Mouse (Mus musculus): Measurements from ENCODE around the gene Gle1. TPM values are rescaled to one million over a fixed set of nuclear protein-coding genes. Genes with fewer than 3 reads are reported as not detected.

Gle1 gene
- polyA plus RNA-seq, 1 experiment from 2014 or later, result 54.0 TPM

GRCm38 (mm10) chr2:29940826-29941225, 5.6 kb downstream of the Gle1 start:
- Histone ChIP-seq H3K27me3 (replicated peaks; ENCODE audit: control insufficient read depth, insufficient read depth, low read length) (no peaks in the 10 kb centered on the region), H3K4me2 (ENCODE audit: low read length) (no peak overlapping the region), H3K4me1 (ENCODE audit: control insufficient read depth, insufficient read depth, low read length) (peaks cover 4% of the 10 kb centered on the region), H3K9me3 (replicated peaks; ENCODE audit: control insufficient read depth, low read length) (no peaks in the 10 kb centered on the region), H3K9ac (ENCODE audit: low read length) (no peak overlapping the region), H3K27ac (ENCODE audit: low read depth, low read length) (no peak overlapping the region), H3K36me3 (ENCODE audit: control insufficient read depth, insufficient read depth, low read length) (peaks cover 83% of the 10 kb centered on the region), H3K4me3 (ENCODE audit: low read depth, low read length) (no peak overlapping the region)
- 87% methylated on average over 7 of the region's 7 CpGs for WGBS
- ATAC-seq (no peak), DNase-seq (ENCODE audit: low spot score) (no peak)

- peaks cover 88% of the 10 kb centered on the region for H3K36me3 ChIP-seq (ENCODE audit: control insufficient read depth, insufficient read depth, low read length)
- no peaks in the 10 kb centered on the region for H3K9me3 ChIP-seq (replicated peaks; ENCODE audit: control insufficient read depth, low read length)
- no peaks in the 10 kb centered on the region for H3K4me1 ChIP-seq (ENCODE audit: control insufficient read depth, insufficient read depth, low read length)
- H3K9ac ChIP-seq (ENCODE audit: low read length), result no peak overlapping the region
- H3K27ac ChIP-seq (ENCODE audit: low read depth, low read length), result no peak overlapping the region
- no peak overlapping the region for H3K4me2 ChIP-seq (ENCODE audit: low read length)
- WGBS, result 70% methylated on average over 1 of the region's 1 CpGs
- H3K4me3 ChIP-seq (ENCODE audit: low read depth, low read length), result no peak overlapping the region
- H3K27me3 ChIP-seq (replicated peaks; ENCODE audit: control insufficient read depth, insufficient read depth, low read length), result no peaks in the 10 kb centered on the region
- ATAC-seq (no peak), DNase-seq (ENCODE audit: low spot score) (no peak)
Observed at GRCm38 (mm10) chr2:29944723-29945122, 9.5 kb downstream of the Gle1 start.

GRCm38 (mm10) chr2:29948896-29949295, 13.7 kb downstream of the Gle1 start:
- Histone ChIP-seq H3K9ac (ENCODE audit: low read length) (no peak overlapping the region), H3K4me1 (ENCODE audit: control insufficient read depth, insufficient read depth, low read length) (no peaks in the 10 kb centered on the region), H3K27ac (ENCODE audit: low read depth, low read length) (no peak overlapping the region), H3K4me3 (ENCODE audit: low read depth, low read length) (no peak overlapping the region), H3K27me3 (replicated peaks; ENCODE audit: control insufficient read depth, insufficient read depth, low read length) (no peaks in the 10 kb centered on the region), H3K36me3 (ENCODE audit: control insufficient read depth, insufficient read depth, low read length) (peaks cover 89% of the 10 kb centered on the region), H3K9me3 (replicated peaks; ENCODE audit: control insufficient read depth, low read length) (no peaks in the 10 kb centered on the region), H3K4me2 (ENCODE audit: low read length) (no peak overlapping the region)
- WGBS, result 96% methylated on average over 5 of the region's 5 CpGs
- no peak for DNase-seq (ENCODE audit: low spot score)
- no peak for ATAC-seq

GRCm38 (mm10) chr2:29961246-29961645, 26.0 kb downstream of the Gle1 start:
- Histone ChIP-seq H3K27me3 (replicated peaks; ENCODE audit: control insufficient read depth, insufficient read depth, low read length) (no peaks in the 10 kb centered on the region), H3K4me1 (ENCODE audit: control insufficient read depth, insufficient read depth, low read length) (peaks cover 11% of the 10 kb centered on the region), H3K27ac (ENCODE audit: low read depth, low read length) (no peak overlapping the region), H3K36me3 (ENCODE audit: control insufficient read depth, insufficient read depth, low read length) (peaks cover 35% of the 10 kb centered on the region), H3K9me3 (replicated peaks; ENCODE audit: control insufficient read depth, low read length) (no peaks in the 10 kb centered on the region), H3K4me3 (ENCODE audit: low read depth, low read length) (no peak overlapping the region), H3K9ac (ENCODE audit: low read length) (no peak overlapping the region), H3K4me2 (ENCODE audit: low read length) (no peak overlapping the region)
- ATAC-seq, result no peak
- DNase-seq (ENCODE audit: low spot score), result no peak
- 95% methylated on average over 7 of the region's 7 CpGs for WGBS

- Histone ChIP-seq H3K36me3 (ENCODE audit: control insufficient read depth, insufficient read depth, low read length) (peaks cover 23% of the 10 kb centered on the region; the same call in 1 of the 2 replicates), H3K9me3 (replicated peaks; ENCODE audit: control insufficient read depth, low read length) (no peaks in the 10 kb centered on the region), H3K4me1 (ENCODE audit: control insufficient read depth, insufficient read depth, low read length) (peaks cover 39% of the 10 kb centered on the region), H3K4me2 (ENCODE audit: low read length) (peak overlapping the region; percentile 76), H3K27ac (ENCODE audit: low read depth, low read length) (peak overlapping the region; percentile 92), H3K27me3 (replicated peaks; ENCODE audit: control insufficient read depth, insufficient read depth, low read length) (no peaks in the 10 kb centered on the region), H3K9ac (ENCODE audit: low read length) (peak overlapping the region; percentile 79), H3K4me3 (ENCODE audit: low read depth, low read length) (peak overlapping the region; percentile 97)
- DNase-seq (ENCODE audit: low spot score) (peak; percentile 92), ATAC-seq (peak; percentile 46)
- WGBS, result 16% methylated on average over 10 of the region's 10 CpGs
Observed at GRCm38 (mm10) chr2:29964354-29965249, 29.4 kb downstream of the Gle1 start.

GRCm38 (mm10) chr2:29965250-29965843, 30.1 kb downstream of the Gle1 start, which contains the start of gene Sptan1:
Gene Sptan1 (plus strand): TSS chr2:29965560.
- under 1% methylated on average over 76 of the region's 82 CpGs for WGBS
- Histone ChIP-seq H3K4me2 (ENCODE audit: low read length) (peak within 1 kb of the TSS; percentile 76), H3K4me3 (ENCODE audit: low read depth, low read length) (peak within 1 kb of the TSS; percentile 97), H3K36me3 (ENCODE audit: control insufficient read depth, insufficient read depth, low read length) (peaks cover 23% of the 10 kb centered on the region; the same call in 1 of the 2 replicates), H3K9me3 (replicated peaks; ENCODE audit: control insufficient read depth, low read length) (no peaks in the 10 kb centered on the region), H3K4me1 (ENCODE audit: control insufficient read depth, insufficient read depth, low read length) (peaks cover 47% of the 10 kb centered on the region), H3K27me3 (replicated peaks; ENCODE audit: control insufficient read depth, insufficient read depth, low read length) (no peaks in the 10 kb centered on the region), H3K9ac (ENCODE audit: low read length) (peak within 1 kb of the TSS; percentile 99), H3K27ac (ENCODE audit: low read depth, low read length) (peak within 1 kb of the TSS; percentile 92)
- peak; percentile 99 for ATAC-seq
- DNase-seq (ENCODE audit: low spot score), result peak; percentile 98

GRCm38 (mm10) chr2:29965906-29966305, 30.7 kb downstream of the Gle1 start:
- ATAC-seq (peak; percentile 47), DNase-seq (ENCODE audit: low spot score) (peak; percentile 54)
- Histone ChIP-seq H3K36me3 (ENCODE audit: control insufficient read depth, insufficient read depth, low read length) (peaks cover 26% of the 10 kb centered on the region; the same call in 1 of the 2 replicates), H3K9me3 (replicated peaks; ENCODE audit: control insufficient read depth, low read length) (no peaks in the 10 kb centered on the region), H3K27me3 (replicated peaks; ENCODE audit: control insufficient read depth, insufficient read depth, low read length) (no peaks in the 10 kb centered on the region), H3K4me3 (ENCODE audit: low read depth, low read length) (peak overlapping the region; percentile 97), H3K27ac (ENCODE audit: low read depth, low read length) (peak overlapping the region; percentile 92), H3K9ac (ENCODE audit: low read length) (peak overlapping the region; percentile 99), H3K4me1 (ENCODE audit: control insufficient read depth, insufficient read depth, low read length) (peaks cover 49% of the 10 kb centered on the region), H3K4me2 (ENCODE audit: low read length) (peak overlapping the region; percentile 76)
- WGBS, result under 1% methylated on average over 27 of the region's 41 CpGs

GRCm38 (mm10) chr2:29966826-29967225, 31.6 kb downstream of the Gle1 start:
- ATAC-seq (no peak), DNase-seq (ENCODE audit: low spot score) (peak; percentile 23)
- no peaks in the 10 kb centered on the region for H3K27me3 ChIP-seq (replicated peaks; ENCODE audit: control insufficient read depth, insufficient read depth, low read length)
- H3K27ac ChIP-seq (ENCODE audit: low read depth, low read length), result no peak overlapping the region
- no peaks in the 10 kb centered on the region for H3K9me3 ChIP-seq (replicated peaks; ENCODE audit: control insufficient read depth, low read length)
- WGBS, result 63% methylated on average over 2 of the region's 2 CpGs
- H3K4me2 ChIP-seq (ENCODE audit: low read length), result peak overlapping the region; percentile 76
- H3K4me1 ChIP-seq (ENCODE audit: control insufficient read depth, insufficient read depth, low read length), result peaks cover 49% of the 10 kb centered on the region
- peak overlapping the region; percentile 97 for H3K4me3 ChIP-seq (ENCODE audit: low read depth, low read length)
- H3K9ac ChIP-seq (ENCODE audit: low read length), result peak overlapping the region; percentile 99
- H3K36me3 ChIP-seq (ENCODE audit: control insufficient read depth, insufficient read depth, low read length), result peaks cover 28% of the 10 kb centered on the region; the same call in 1 of the 2 replicates

Measured in forebrain, embryonic 14.5 days (tissue).